Mouse (Mus musculus): Measurements from ENCODE around the gene Lgmn.

- TF ChIP-seq POLR2A (IDR thresholded peaks at IDR 0.05; ENCODE audit: low read depth, low read length) (no peak), CTCF (IDR thresholded peaks at IDR 0.05; ENCODE audit: borderline replicate concordance, insufficient read depth, low read length) (no peak)
Observed at GRCm38 (mm10) chr12:102456467-102457193, 17.0 kb upstream of the Lgmn start.
